Mouse (Mus musculus) heart, embryonic 14.5 days (tissue): Measurements from ENCODE around the gene Gm10778. TPM values are rescaled to one million over a fixed set of nuclear protein-coding genes. Genes with fewer than 3 reads are reported as not detected.

ENCODE experiments used
- ATAC-seq: fragments of 200-750 bp; cut with Nextera tagmentation; 2 replicates; pipeline ENCODE4 v1.8.0; 2017; ENCODE audit warnings: low read depth, moderate TSS enrichment; ENCODE audit not compliant: insufficient number of reproducible peaks, insufficient read depth, low FRiP score
- H3K27ac ChIP-seq, 2 experiments: fragments of 200-500 bp in 1 of 2; fragments of 300-500 bp in 1 of 2; sonication (generic) in 1 of 2; replicated peaks in 1 of 2; 2 replicates each; pipeline ENCODE4 v1.5.1; 2012 to 2014; ENCODE audit warnings: low read depth in 2 of 2, low read length in 2 of 2, control low read depth in 1 of 2, mild to moderate bottlenecking in 1 of 2, mixed read lengths in 1 of 2; ENCODE audit not compliant: control insufficient read depth in 1 of 2, insufficient read depth in 1 of 2
- H3K27me3 ChIP-seq: fragments of 300-500 bp; sonication (generic); 2 replicates; pipeline ENCODE4 v1.6.1; 2014; ENCODE audit warnings: mild to moderate bottlenecking, low read length, control low read depth; ENCODE audit not compliant: control insufficient read depth, insufficient read depth
- H3K36me3 ChIP-seq: fragments of 300-500 bp; sonication (generic); 2 replicates; pipeline ENCODE4 v1.6.1; 2014; ENCODE audit warnings: mild to moderate bottlenecking, control low read depth, low read length, mixed read lengths; ENCODE audit not compliant: control insufficient read depth, insufficient read depth
- H3K4me1 ChIP-seq, 2 experiments: fragments of 200-500 bp in 1 of 2; fragments of 300-500 bp in 1 of 2; sonication (generic) in 1 of 2; 2 replicates each; pipeline ENCODE4 v1.6.1; 2012 to 2014; ENCODE audit warnings: low read length in 2 of 2, control low read depth in 1 of 2, mixed read lengths in 1 of 2; ENCODE audit not compliant: control insufficient read depth in 2 of 2, insufficient read depth in 2 of 2
- H3K4me2 ChIP-seq: fragments of 300-500 bp; sonication (generic); 2 replicates; pipeline ENCODE4 v1.6.1; 2014; ENCODE audit warnings: mild to moderate bottlenecking, low read length
- H3K4me3 ChIP-seq, 2 experiments: fragments of 200-500 bp in 1 of 2; fragments of 300-500 bp in 1 of 2; sonication (generic) in 1 of 2; 2 replicates each; pipeline ENCODE4 v1.5.1; 2012 to 2014; ENCODE audit warnings: low read length in 2 of 2, mild to moderate bottlenecking in 2 of 2, control low read depth in 1 of 2, low read depth in 1 of 2, moderate library complexity in 1 of 2; ENCODE audit not compliant: control insufficient read depth in 1 of 2, insufficient read depth in 1 of 2
- H3K9ac ChIP-seq: fragments of 300-500 bp; sonication (generic); 2 replicates; pipeline ENCODE4 v1.6.1; 2014; ENCODE audit warnings: mild to moderate bottlenecking, low read length
- H3K9me3 ChIP-seq: fragments of 300-500 bp; sonication (generic); 2 replicates; pipeline ENCODE4 v1.6.1; 2016; ENCODE audit warnings: low read length, control low read depth; ENCODE audit not compliant: control insufficient read depth
- WGBS: fragments of 180-500 bp; shearing (Covaris S2); extraction: QIAGEN DNeasy Blood & Tissue Kit; methylation state at CpG from one replicate; pipeline ENCODE4 v1.1.7; 2014; 5-methylcytosine and 5-hydroxymethylcytosine counted together
- polyA plus RNA-seq: library from polyadenylated mRNA; unstranded; fragments of >200 nt; fragmentation: Nextera tagmentation; extraction: Ambion mirVana; gene quantifications from 2 replicates; pipeline ENCODE4 v1.2.1, GENCODE M21; 2014

Gene Gm10778
- polyA plus RNA-seq, 1 experiment from 2014 or later: 3.3 TPM

GRCm38 (mm10) chr10:81604019-81604967 lies 44.6 kb upstream of the Gm10778 start:
- 0 out of 2 replicates have a peak overlapping the region, but pooled peaks have one; percentile 49 for H3K9ac ChIP-seq
- H3K9me3 ChIP-seq: no peaks in the 10 kb centered on the region
- WGBS: 78% methylated on average over 12 of the region's 12 CpGs
- 0 out of 4 replicates have a peak overlapping the region, but pooled peaks of 1 of the 2 experiments have one; percentile 2 for H3K4me3 ChIP-seq
- peaks cover 28 to 36% of the 10 kb centered on the region in 2 experiments for H3K4me1 ChIP-seq
- H3K4me2 ChIP-seq: peak overlapping the region; percentile 88
- no peak for ATAC-seq
- H3K27ac ChIP-seq: no peak overlapping the region
- no peaks in the 10 kb centered on the region for H3K27me3 ChIP-seq
- H3K36me3 ChIP-seq: peaks cover 6% of the 10 kb centered on the region; the same call in 1 of the 2 replicates

- WGBS: 21% methylated on average over 29 of the region's 29 CpGs
- ATAC-seq: no peak
Observed at GRCm38 (mm10) chr10:81604968-81605665, 43.7 kb upstream of the Gm10778 start.

GRCm38 (mm10) chr10:81605666-81605973 lies 43.2 kb upstream of the Gm10778 start:
- ATAC-seq: no peak
- peaks cover 7% of the 10 kb centered on the region; the same call in 1 of the 2 replicates for H3K36me3 ChIP-seq
- peak overlapping the region; percentile 79 to 96 for H3K27ac ChIP-seq
- H3K4me3 ChIP-seq: peak overlapping the region; percentile 32 to 52
- 0 out of 2 replicates have a peak, but pooled peaks cover 3% of the 10 kb centered on the region for H3K9me3 ChIP-seq
- H3K4me2 ChIP-seq: peak overlapping the region; percentile 88
- H3K4me1 ChIP-seq: peaks cover 22 to 27% of the 10 kb centered on the region in 2 experiments
- no peaks in the 10 kb centered on the region for H3K27me3 ChIP-seq
- WGBS: 2% methylated on average over 14 of the region's 14 CpGs
- peak overlapping the region; percentile 73 for H3K9ac ChIP-seq

More at GRCm38 (mm10) chr10:81604968-81605665, 43.7 kb upstream of the Gm10778 start:
- Histone ChIP-seq H3K4me2 (peak overlapping the region; percentile 88), H3K4me1 (peaks cover 26 to 32% of the 10 kb centered on the region in 2 experiments), H3K9ac (peak overlapping the region; percentile 73), H3K4me3 (peak overlapping the region; percentile 2 to 52; a peak in 2 of 4 replicates), H3K36me3 (peaks cover 7% of the 10 kb centered on the region; the same call in 1 of the 2 replicates), H3K27me3 (no peaks in the 10 kb centered on the region), H3K9me3 (no peaks in the 10 kb centered on the region), H3K27ac (peak overlapping the region; percentile 79 to 96)

- Histone ChIP-seq H3K36me3 (peaks cover 7% of the 10 kb centered on the region; the same call in 1 of the 2 replicates), H3K27me3 (no peaks in the 10 kb centered on the region), H3K4me3 (peak within 1 kb of the TSS; percentile 52 to 57), H3K9ac (peak within 1 kb of the TSS; percentile 73), H3K4me2 (peak within 1 kb of the TSS; percentile 88), H3K27ac (peak within 1 kb of the TSS; percentile 90 to 96), H3K4me1 (peaks cover 18 to 24% of the 10 kb centered on the region in 2 experiments), H3K9me3 (0 out of 2 replicates have a peak, but pooled peaks cover 3% of the 10 kb centered on the region)
- 1% methylated on average over 39 of the region's 39 CpGs for WGBS
- ATAC-seq: peak; percentile 87
Observed at GRCm38 (mm10) chr10:81605974-81606751, 42.7 kb upstream of the Gm10778 start, which contains the start of gene BC025920. Gene BC025920 (plus strand): TSS chr10:81606270.

- H3K27me3 ChIP-seq: no peaks in the 10 kb centered on the region
- no peak overlapping the region for H3K27ac ChIP-seq
- no peak overlapping the region for H3K9ac ChIP-seq
- no peak overlapping the region for H3K4me3 ChIP-seq
- no peak overlapping the region for H3K4me2 ChIP-seq
- 0 out of 2 replicates have a peak, but pooled peaks cover 3% of the 10 kb centered on the region for H3K9me3 ChIP-seq
- no peak for ATAC-seq
- H3K36me3 ChIP-seq: peaks cover 7% of the 10 kb centered on the region; the same call in 1 of the 2 replicates
- H3K4me1 ChIP-seq: peaks cover 8 to 10% of the 10 kb centered on the region in 2 experiments
- WGBS: 95% methylated on average over 1 of the region's 1 CpGs
Observed at GRCm38 (mm10) chr10:81608308-81608707, 40.6 kb upstream of the Gm10778 start.

- H3K27ac ChIP-seq: no peak overlapping the region
- no peak overlapping the region for H3K4me3 ChIP-seq
- H3K27me3 ChIP-seq: no peaks in the 10 kb centered on the region
- no peak overlapping the region for H3K4me2 ChIP-seq
- H3K9ac ChIP-seq: no peak overlapping the region
- peaks cover 7% of the 10 kb centered on the region; the same call in 1 of the 2 replicates for H3K36me3 ChIP-seq
- H3K9me3 ChIP-seq: 0 out of 2 replicates have a peak, but pooled peaks cover 3% of the 10 kb centered on the region
- no peak for ATAC-seq
- H3K4me1 ChIP-seq: no peaks in the 10 kb centered on the region
- 43% methylated on average over 3 of the region's 3 CpGs for WGBS
Observed at GRCm38 (mm10) chr10:81612779-81613178, 36.1 kb upstream of the Gm10778 start.
